Mouse (Mus musculus) testis, adult 2 months (tissue): ENCODE results near the gene Fhl2.

Source experiments
- CTCF ChIP-seq: fragments of 200-500 bp; IDR thresholded peaks from 2 replicates; pipeline ENCODE4 v1.5.1; 2012; ENCODE audit warnings: low read depth, mild to moderate bottlenecking, inconsistent platforms, low read length, moderate library complexity; ENCODE audit not compliant: control insufficient read depth, insufficient read depth, insufficient replicate concordance
- POLR2A ChIP-seq: fragments of 200-500 bp; IDR thresholded peaks from 2 replicates; pipeline ENCODE4 v1.6.1; 2012; ENCODE audit warnings: low read depth, mild to moderate bottlenecking, inconsistent platforms, low read length, moderate library complexity; ENCODE audit not compliant: control insufficient read depth

- TF ChIP-seq POLR2A (no peak), CTCF (no peak)
These were observed 5.4 kb upstream of the Fhl2 start for GRCm38 (mm10) chr1:43202226-43202625.
